Mouse (Mus musculus) heart, postnatal 0 days (tissue): ENCODE results near the gene Cyp2d11.
"Not testable (repeated sequence)": the region's sequence is repeated elsewhere in the genome, so short reads cannot be mapped to it uniquely, and the experiment has no call there.

ENCODE experiments used
- CTCF ChIP-seq: IDR thresholded peaks from 2 replicates; pipeline ENCODE4 v1.5.1; 2016; ENCODE audit warnings: antibody characterized with exemption, control low read depth, low read depth
- EP300 ChIP-seq: IDR thresholded peaks from 2 replicates; pipeline ENCODE4 v1.6.1; 2016; ENCODE audit warnings: antibody characterized with exemption, low read depth

DNA sequence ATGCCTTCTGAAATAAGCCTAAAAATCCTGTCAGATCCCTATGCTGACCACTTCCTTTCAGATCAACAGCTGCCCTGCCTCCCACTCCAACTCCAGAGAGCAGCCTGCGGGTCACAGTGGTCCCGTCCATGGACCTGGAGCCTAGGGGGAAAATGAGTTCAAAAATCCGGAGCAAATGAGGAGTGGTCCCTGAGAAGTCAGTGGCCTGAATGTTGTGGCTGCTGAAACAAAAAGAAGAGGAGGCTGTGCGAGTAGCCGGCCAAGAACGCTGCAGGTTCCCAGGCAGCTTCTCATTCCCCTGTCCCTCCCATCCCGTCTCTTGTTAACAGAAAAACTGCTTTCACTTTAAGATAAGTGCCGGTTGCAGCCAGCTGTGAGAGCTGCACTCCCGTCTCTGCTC is 29.3 kb downstream of the Cyp2d11 start:
- TF ChIP-seq CTCF, EP300: not testable (repeated sequence)
